Mouse (Mus musculus) heart, adult 2 months (tissue): ENCODE data around the gene Kdm5b.
"Not testable (repeated sequence)": the region's sequence is repeated elsewhere in the genome, so short reads cannot be mapped to it uniquely, and the experiment has no call there.

Experiments used
- CTCF ChIP-seq: fragments of 200-600 bp; IDR thresholded peaks from 2 replicates; pipeline ENCODE4 v1.8.1; 2022; ENCODE audit warnings: antibody characterized with exemption, mild to moderate bottlenecking, moderate library complexity
- EP300 ChIP-seq: fragments of 200-500 bp; IDR thresholded peaks from 2 replicates; pipeline ENCODE4 v1.6.1; 2011; ENCODE audit warnings: low read depth, low read length, control low read depth; ENCODE audit not compliant: insufficient read depth
- POLR2A ChIP-seq: fragments of 200-500 bp; IDR thresholded peaks from 2 replicates; pipeline ENCODE4 v1.6.1; 2011; ENCODE audit warnings: mild to moderate bottlenecking, low read depth, low read length, control low read depth; ENCODE audit not compliant: insufficient read depth

- TF ChIP-seq POLR2A, CTCF, EP300: not testable (repeated sequence)
These were observed 40.8 kb upstream of the Kdm5b start for GRCm38 (mm10) chr1:134519201-134519600.
